Mouse (Mus musculus) liver, embryonic 13.5 days (tissue): ENCODE results near the gene Cfap61. TPM values are rescaled to one million over a fixed set of nuclear protein-coding genes. Genes with fewer than 3 reads are reported as not detected.

Experiments used
- ATAC-seq: fragments of 200-750 bp; cut with Nextera tagmentation; 2 replicates; pipeline ENCODE4 v1.8.0; 2017; ENCODE audit warnings: low read depth, mild to moderate bottlenecking, moderate number of reproducible peaks, moderate library complexity
- DNase-seq: peaks from one replicate; pipeline ENCODE4 v3.0.0; 2022
- H3K27ac ChIP-seq: fragments of 300-500 bp; sonication (generic); 2 replicates; pipeline ENCODE4 v1.5.1; 2015; ENCODE audit warnings: moderate library complexity, mild to moderate bottlenecking, inconsistent platforms
- H3K27me3 ChIP-seq: fragments of 300-500 bp; sonication (generic); 2 replicates; pipeline ENCODE4 v1.6.1; 2015; ENCODE audit warnings: mild to moderate bottlenecking, inconsistent platforms
- H3K36me3 ChIP-seq: fragments of 300-500 bp; sonication (generic); 2 replicates; pipeline ENCODE4 v1.6.1; 2015; ENCODE audit warnings: mild to moderate bottlenecking, inconsistent platforms
- H3K4me1 ChIP-seq: fragments of 300-500 bp; sonication (generic); replicated peaks from 2 replicates; pipeline ENCODE4 v1.6.1; 2015; ENCODE audit warnings: inconsistent platforms
- H3K4me2 ChIP-seq: fragments of 300-500 bp; sonication (generic); 2 replicates; pipeline ENCODE4 v1.6.1; 2015; ENCODE audit warnings: inconsistent platforms, mild to moderate bottlenecking, moderate library complexity
- H3K4me3 ChIP-seq: fragments of 300-500 bp; sonication (generic); replicated peaks from 2 replicates; pipeline ENCODE4 v1.5.1; 2015; ENCODE audit warnings: mild to moderate bottlenecking, inconsistent platforms
- H3K9ac ChIP-seq: fragments of 300-500 bp; sonication (generic); 2 replicates; pipeline ENCODE4 v1.6.1; 2015; ENCODE audit warnings: mild to moderate bottlenecking, inconsistent platforms
- H3K9me3 ChIP-seq: fragments of 300-500 bp; sonication (generic); replicated peaks from 2 replicates; pipeline ENCODE4 v1.6.1; 2016; ENCODE audit warnings: inconsistent platforms
- WGBS: fragments of 180-500 bp; shearing (Covaris S2); methylation state at CpG from one replicate; pipeline ENCODE4 v1.1.7; 2015; ENCODE audit not compliant: insufficient replicate concordance; 5-methylcytosine and 5-hydroxymethylcytosine counted together
- polyA plus RNA-seq: library from polyadenylated mRNA; unstranded; fragments of >200 nt; fragmentation: Nextera tagmentation; extraction: Ambion mirVana; gene quantifications from 2 replicates; pipeline ENCODE4 v1.2.1, GENCODE M21; 2015

The Cfap61 gene
- polyA plus RNA-seq, 1 experiment from 2014 or later = 0.10 TPM

DNA sequence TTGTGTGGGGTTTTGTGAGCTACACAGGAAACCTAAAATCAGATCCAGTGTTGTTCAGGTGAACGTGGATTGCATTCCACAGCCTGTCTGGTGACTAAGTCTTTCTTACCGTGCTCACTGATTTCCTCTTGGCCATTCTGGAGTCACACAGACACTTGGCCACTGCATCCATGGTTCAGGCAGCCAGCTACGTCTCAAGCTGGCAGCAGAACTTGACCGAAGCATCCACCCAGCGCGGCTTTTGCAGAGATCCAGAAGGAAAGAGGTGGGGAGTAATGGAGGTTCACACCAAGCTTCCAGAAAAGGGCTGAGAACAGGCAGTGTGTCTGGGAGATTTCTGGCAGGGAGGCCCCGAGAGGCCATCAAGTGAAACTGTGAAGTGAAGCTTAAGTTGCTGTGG lies 187.0 kb downstream of the Cfap61 start:
- 74% methylated on average over 7 of the region's 7 CpGs for WGBS
- Histone ChIP-seq H3K9ac (no peak overlapping the region), H3K27ac (no peak overlapping the region), H3K9me3 (no peaks in the 10 kb centered on the region), H3K27me3 (no peaks in the 10 kb centered on the region), H3K4me1 (no peaks in the 10 kb centered on the region), H3K4me3 (no peak overlapping the region), H3K36me3 (no peaks in the 10 kb centered on the region), H3K4me2 (no peak overlapping the region)
- no peak for ATAC-seq
- no peak for DNase-seq

DNA sequence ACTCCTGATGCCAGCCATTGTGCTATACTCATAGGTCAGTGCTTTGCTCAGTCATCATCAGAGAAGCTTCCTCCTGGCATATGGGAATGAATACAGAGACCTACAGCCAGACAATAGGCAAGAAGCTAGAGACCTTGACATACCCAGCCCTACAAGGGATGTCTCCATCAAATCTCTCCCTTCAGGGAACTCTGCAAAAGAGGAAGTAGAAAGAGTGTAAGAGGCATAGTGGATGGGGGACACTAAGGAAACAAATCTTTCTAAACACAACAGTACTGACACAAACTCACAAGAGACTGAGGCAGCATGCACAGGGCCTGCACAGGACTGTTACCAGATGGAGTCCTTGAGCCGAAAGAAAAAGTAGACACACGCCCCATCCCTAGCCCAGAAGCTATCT lies 190.5 kb downstream of the Cfap61 start:
- H3K4me1 ChIP-seq = no peaks in the 10 kb centered on the region
- no peak overlapping the region for H3K4me2 ChIP-seq
- ATAC-seq (no peak), DNase-seq (no peak)
- H3K9me3 ChIP-seq = no peaks in the 10 kb centered on the region
- no peak overlapping the region for H3K9ac ChIP-seq
- no peaks in the 10 kb centered on the region for H3K36me3 ChIP-seq
- no peaks in the 10 kb centered on the region for H3K27me3 ChIP-seq
- WGBS = 58% methylated on average over 2 of the region's 2 CpGs
- H3K27ac ChIP-seq = no peak overlapping the region
- H3K4me3 ChIP-seq = no peak overlapping the region

- WGBS = 85% methylated on average over 6 of the region's 6 CpGs
- Histone ChIP-seq H3K4me3 (no peak overlapping the region), H3K27ac (no peak overlapping the region), H3K9me3 (no peaks in the 10 kb centered on the region), H3K27me3 (no peaks in the 10 kb centered on the region), H3K4me2 (no peak overlapping the region), H3K36me3 (no peaks in the 10 kb centered on the region), H3K9ac (no peak overlapping the region), H3K4me1 (no peaks in the 10 kb centered on the region)
- no peak for DNase-seq
- no peak for ATAC-seq
Observed at GRCm38 (mm10) chr2:146128622-146129021, 194.0 kb downstream of the Cfap61 start.

- H3K9ac ChIP-seq = no peak overlapping the region
- no peak overlapping the region for H3K27ac ChIP-seq
- 68% methylated on average over 3 of the region's 3 CpGs for WGBS
- H3K36me3 ChIP-seq = no peaks in the 10 kb centered on the region
- no peaks in the 10 kb centered on the region for H3K4me1 ChIP-seq
- no peak overlapping the region for H3K4me2 ChIP-seq
- H3K9me3 ChIP-seq = no peaks in the 10 kb centered on the region
- ATAC-seq = no peak
- no peak for DNase-seq
- no peak overlapping the region for H3K4me3 ChIP-seq
- H3K27me3 ChIP-seq = no peaks in the 10 kb centered on the region
Observed at GRCm38 (mm10) chr2:146130514-146130913, 195.9 kb downstream of the Cfap61 start.

DNA sequence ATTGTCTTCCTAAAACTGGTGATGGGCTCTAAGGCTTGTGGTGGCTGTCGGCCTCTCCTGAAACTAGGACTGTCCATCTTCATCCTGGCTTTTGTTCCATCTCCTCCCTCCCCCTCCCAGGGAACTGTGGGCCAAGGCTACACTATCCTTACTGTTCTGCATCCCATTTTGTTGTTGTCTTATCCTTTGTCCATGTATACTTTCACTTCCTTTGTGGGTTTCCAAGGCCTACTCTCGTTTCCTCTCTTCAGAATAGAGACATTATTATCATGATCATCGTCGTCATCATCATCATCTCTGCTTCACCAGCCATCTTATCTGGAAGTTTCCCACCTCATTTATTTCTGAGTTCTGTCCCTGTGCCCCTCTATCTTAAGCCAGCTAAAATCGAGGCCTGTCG lies 199.7 kb downstream of the Cfap61 start:
- Histone ChIP-seq H3K4me1 (no peaks in the 10 kb centered on the region), H3K27me3 (no peaks in the 10 kb centered on the region), H3K27ac (no peak overlapping the region), H3K9ac (no peak overlapping the region), H3K4me2 (no peak overlapping the region), H3K36me3 (no peaks in the 10 kb centered on the region), H3K9me3 (no peaks in the 10 kb centered on the region), H3K4me3 (no peak overlapping the region)
- ATAC-seq (no peak), DNase-seq (no peak)
- 50% methylated on average over 6 of the region's 6 CpGs for whole genome bisulfite sequencing

DNA sequence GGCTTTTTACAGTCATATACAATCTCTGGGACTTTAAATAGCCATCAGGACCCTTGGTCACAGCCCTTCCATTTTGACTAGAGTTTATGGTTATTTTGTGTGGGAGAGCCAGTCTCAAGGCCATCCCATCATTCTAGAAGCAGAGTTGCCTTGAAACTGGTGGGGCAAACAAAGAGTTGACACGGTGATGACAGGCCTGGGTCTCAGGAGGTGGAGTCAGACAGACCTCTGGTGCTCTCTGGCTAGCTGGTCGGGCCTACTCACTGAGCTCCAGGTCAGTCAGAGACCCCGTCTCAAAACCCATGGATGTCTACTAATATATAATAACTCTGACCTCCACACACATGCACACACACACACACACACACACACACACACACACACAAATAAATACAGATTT lies 206.1 kb downstream of the Cfap61 start:
- no peaks in the 10 kb centered on the region for H3K36me3 ChIP-seq
- H3K4me3 ChIP-seq = no peak overlapping the region
- H3K27me3 ChIP-seq = no peaks in the 10 kb centered on the region
- H3K4me2 ChIP-seq = no peak overlapping the region
- H3K4me1 ChIP-seq = no peaks in the 10 kb centered on the region
- no peak overlapping the region for H3K9ac ChIP-seq
- no peaks in the 10 kb centered on the region for H3K9me3 ChIP-seq
- no peak overlapping the region for H3K27ac ChIP-seq
- DNase-seq = no peak
- 52% methylated on average over 3 of the region's 3 CpGs for WGBS
- no peak for ATAC-seq

DNA sequence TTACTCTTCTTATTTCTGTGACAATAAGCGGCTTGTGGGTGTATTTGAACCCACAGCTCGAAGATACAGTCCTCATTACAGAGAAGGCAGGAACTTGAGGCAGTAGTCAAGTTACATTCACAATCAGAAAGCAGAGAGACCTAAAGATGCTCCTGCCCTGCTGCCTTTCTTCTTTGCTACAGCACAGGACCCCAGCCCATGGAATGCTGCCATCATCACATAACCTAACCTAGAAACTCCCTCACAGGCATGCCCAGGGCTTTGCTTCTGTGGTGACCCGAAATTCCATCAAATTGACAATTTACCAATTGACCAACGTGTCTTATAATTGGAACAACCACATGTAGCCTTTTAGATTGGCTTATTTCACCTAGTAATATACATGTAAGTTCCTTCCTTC lies 212.7 kb downstream of the Cfap61 start:
- Histone ChIP-seq H3K9me3 (no peaks in the 10 kb centered on the region), H3K36me3 (no peaks in the 10 kb centered on the region), H3K27me3 (no peaks in the 10 kb centered on the region), H3K4me1 (no peaks in the 10 kb centered on the region), H3K4me3 (no peak overlapping the region), H3K4me2 (no peak overlapping the region), H3K9ac (no peak overlapping the region), H3K27ac (no peak overlapping the region)
- WGBS = 61% methylated on average over 4 of the region's 4 CpGs
- ATAC-seq = no peak
- DNase-seq = no peak

DNA sequence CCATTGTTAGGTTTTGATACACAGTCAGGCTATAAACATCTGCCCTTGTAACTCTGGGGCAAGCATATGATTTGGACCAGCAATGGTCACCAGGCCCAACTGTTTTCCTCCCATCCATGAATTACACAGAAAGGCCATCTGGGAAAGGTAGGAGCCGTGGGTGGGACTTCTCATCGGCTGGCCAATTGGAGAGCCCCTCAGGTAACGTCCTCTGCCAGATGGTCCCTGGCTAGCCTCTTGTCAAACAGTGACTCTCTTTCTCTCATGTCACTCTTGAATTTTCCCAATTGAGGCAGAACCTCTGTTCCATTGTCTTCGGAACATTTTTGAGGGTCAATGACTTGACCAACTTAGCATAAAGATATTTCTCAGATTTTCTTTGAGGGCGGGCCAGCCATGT lies 213.2 kb downstream of the Cfap61 start:
- Histone ChIP-seq H3K4me3 (no peak overlapping the region), H3K4me2 (no peak overlapping the region), H3K4me1 (no peaks in the 10 kb centered on the region), H3K36me3 (no peaks in the 10 kb centered on the region), H3K9ac (no peak overlapping the region), H3K27ac (no peak overlapping the region), H3K9me3 (no peaks in the 10 kb centered on the region), H3K27me3 (no peaks in the 10 kb centered on the region)
- DNase-seq (no peak), ATAC-seq (no peak)
- whole genome bisulfite sequencing = 74% methylated on average over 5 of the region's 5 CpGs

- no peak overlapping the region for H3K4me2 ChIP-seq
- H3K36me3 ChIP-seq = no peaks in the 10 kb centered on the region
- H3K9me3 ChIP-seq = no peaks in the 10 kb centered on the region
- no peaks in the 10 kb centered on the region for H3K4me1 ChIP-seq
- DNase-seq (no peak), ATAC-seq (no peak)
- H3K9ac ChIP-seq = no peak overlapping the region
- no peak overlapping the region for H3K4me3 ChIP-seq
- WGBS = 73% methylated on average over 15 of the region's 15 CpGs
- H3K27ac ChIP-seq = no peak overlapping the region
- no peaks in the 10 kb centered on the region for H3K27me3 ChIP-seq
Observed at GRCm38 (mm10) chr2:146149206-146149974, 214.8 kb downstream of the Cfap61 start.

- no peak overlapping the region for H3K27ac ChIP-seq
- DNase-seq = no peak
- H3K9me3 ChIP-seq = no peaks in the 10 kb centered on the region
- no peak overlapping the region for H3K4me3 ChIP-seq
- no peak for ATAC-seq
- H3K27me3 ChIP-seq = no peaks in the 10 kb centered on the region
- H3K9ac ChIP-seq = no peak overlapping the region
- H3K36me3 ChIP-seq = no peaks in the 10 kb centered on the region
- H3K4me1 ChIP-seq = no peaks in the 10 kb centered on the region
- H3K4me2 ChIP-seq = no peak overlapping the region
- WGBS = 60% methylated on average over 14 of the region's 14 CpGs
Observed at GRCm38 (mm10) chr2:146168017-146168803, 233.6 kb downstream of the Cfap61 start.

DNA sequence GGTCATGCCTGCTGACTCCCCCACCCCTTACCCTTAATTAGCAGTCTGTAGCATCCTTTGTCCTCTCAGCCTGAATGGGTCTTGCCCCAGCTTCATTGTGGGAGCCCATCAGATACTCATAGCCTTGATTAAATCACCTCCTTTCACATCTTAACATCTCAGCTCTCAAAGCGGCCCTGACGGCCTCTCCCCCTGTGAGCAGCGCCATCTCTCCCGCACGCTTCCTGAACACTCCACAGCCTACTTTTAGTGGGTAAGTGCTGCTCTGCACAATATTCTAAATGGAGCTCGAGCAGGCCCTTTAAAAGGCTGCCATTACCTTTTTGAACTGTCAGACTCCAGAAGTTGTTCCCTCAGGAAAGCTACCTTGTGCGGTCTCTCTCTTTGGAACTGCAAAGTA lies 234.9 kb downstream of the Cfap61 start:
- 76% methylated on average over 7 of the region's 7 CpGs for WGBS
- no peak for DNase-seq
- ATAC-seq = no peak

DNA sequence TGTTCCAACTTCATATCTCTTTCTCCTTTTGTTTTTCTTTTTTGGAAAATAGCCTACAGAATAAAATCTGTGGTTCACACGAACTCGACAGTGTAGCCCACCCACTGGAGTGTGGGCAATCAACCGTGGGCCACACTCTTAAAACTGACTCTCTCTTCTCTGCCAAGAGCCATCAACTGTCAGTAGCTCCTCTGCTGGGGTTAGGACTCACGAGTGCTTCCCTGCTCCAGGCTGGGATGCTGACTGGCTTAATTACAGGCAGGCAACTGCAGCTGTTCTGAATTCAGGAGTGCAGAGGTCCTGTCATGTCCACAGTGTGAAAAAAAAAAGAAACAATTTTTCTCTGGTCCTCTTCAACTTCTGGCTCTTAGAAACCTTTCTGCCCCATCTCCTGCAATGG lies 237.5 kb downstream of the Cfap61 start:
- DNase-seq (no peak), ATAC-seq (no peak)
- Histone ChIP-seq H3K27ac (no peak overlapping the region), H3K9ac (no peak overlapping the region), H3K4me2 (no peak overlapping the region), H3K9me3 (no peaks in the 10 kb centered on the region), H3K4me1 (no peaks in the 10 kb centered on the region), H3K4me3 (no peak overlapping the region), H3K36me3 (no peaks in the 10 kb centered on the region), H3K27me3 (no peaks in the 10 kb centered on the region)
- 44% methylated on average over 4 of the region's 4 CpGs for WGBS

More for the DNA sequence above, 234.9 kb downstream of the Cfap61 start:
- no peak overlapping the region for H3K4me3 ChIP-seq
- H3K36me3 ChIP-seq = no peaks in the 10 kb centered on the region
- no peak overlapping the region for H3K4me2 ChIP-seq
- no peaks in the 10 kb centered on the region for H3K9me3 ChIP-seq
- no peak overlapping the region for H3K27ac ChIP-seq
- no peaks in the 10 kb centered on the region for H3K4me1 ChIP-seq
- no peaks in the 10 kb centered on the region for H3K27me3 ChIP-seq
- no peak overlapping the region for H3K9ac ChIP-seq
